Mouse (Mus musculus): ENCODE measurements around the gene Mybpc3.

DNA sequence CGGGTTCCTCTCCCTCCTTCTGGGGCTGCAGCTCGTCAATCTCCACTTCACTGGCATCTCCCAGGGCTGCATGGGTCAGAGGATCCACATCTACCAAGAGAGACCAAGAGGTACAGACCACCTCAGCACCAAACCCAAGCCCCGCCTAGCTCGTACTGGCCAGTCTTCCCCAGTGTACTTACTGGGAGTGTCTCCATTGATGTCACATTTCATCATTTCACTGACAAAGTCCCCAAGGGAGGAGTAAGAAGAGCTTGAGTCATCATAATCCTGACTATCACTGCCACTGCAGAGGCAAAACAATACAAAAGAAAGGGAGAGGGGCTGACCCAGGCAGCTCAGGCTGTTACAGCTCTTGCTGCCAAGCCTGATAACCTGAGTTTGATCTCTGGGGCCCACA is 49.7 kb downstream of the Mybpc3 start:
- TF ChIP-seq CTCF (IDR thresholded peaks at IDR 0.05; ENCODE audit: insufficient read depth, low read depth, low read length) (no peak), POLR2A (IDR thresholded peaks at IDR 0.05; ENCODE audit: insufficient read depth, low read depth, low read length) (no peak)
